Mouse (Mus musculus): Measurements from ENCODE around the gene Stab1.

DNA sequence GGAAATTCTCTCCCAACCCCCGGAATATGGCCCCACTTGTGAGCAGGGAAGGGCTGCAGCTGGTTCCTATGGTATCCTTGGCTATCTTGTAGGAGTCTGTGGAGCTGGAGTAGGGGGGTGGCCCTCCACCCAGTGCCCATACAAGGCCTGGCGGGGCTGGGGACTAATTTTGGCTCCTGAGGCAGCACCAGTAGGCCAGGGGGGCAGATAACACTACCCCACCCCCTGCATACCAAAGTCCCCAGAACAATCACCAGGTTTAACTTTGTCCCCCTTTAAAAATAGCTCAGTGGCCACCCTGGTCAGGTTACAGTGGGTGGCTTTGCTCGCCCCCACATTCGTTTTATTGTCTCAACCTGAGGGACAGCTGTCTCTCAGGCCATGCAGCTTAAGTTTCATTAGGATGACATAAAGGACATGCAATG is 40.7 kb upstream of the Stab1 start:
- TF ChIP-seq CTCF (conservative IDR thresholded peaks at IDR 0.05; ENCODE audit: insufficient read depth, insufficient read length, low read depth, low read length) (no peak), POLR2A (IDR thresholded peaks at IDR 0.05; ENCODE audit: low read depth, low read length) (no peak)
